Mouse (Mus musculus) sigmoid colon, adult 10 weeks (tissue): Measurements from ENCODE around the gene Il4i1. TPM values are rescaled to one million over a fixed set of nuclear protein-coding genes. Genes with fewer than 3 reads are reported as not detected.

Experiments
- polyA plus RNA-seq: library from polyadenylated mRNA; stranded (reverse); fragments of 350-450 nt; fragmentation: Illumina TruSeq; extraction: RNeasy Lipid Tissue Mini Kit (QIAGEN cat#74804); gene quantifications from one replicate; pipeline ENCODE4 v1.2.3, GENCODE M21; 2014; ENCODE audit warnings: low read depth, low replicate concordance

Il4i1 gene
- not detected for polyA plus RNA-seq

DNA sequence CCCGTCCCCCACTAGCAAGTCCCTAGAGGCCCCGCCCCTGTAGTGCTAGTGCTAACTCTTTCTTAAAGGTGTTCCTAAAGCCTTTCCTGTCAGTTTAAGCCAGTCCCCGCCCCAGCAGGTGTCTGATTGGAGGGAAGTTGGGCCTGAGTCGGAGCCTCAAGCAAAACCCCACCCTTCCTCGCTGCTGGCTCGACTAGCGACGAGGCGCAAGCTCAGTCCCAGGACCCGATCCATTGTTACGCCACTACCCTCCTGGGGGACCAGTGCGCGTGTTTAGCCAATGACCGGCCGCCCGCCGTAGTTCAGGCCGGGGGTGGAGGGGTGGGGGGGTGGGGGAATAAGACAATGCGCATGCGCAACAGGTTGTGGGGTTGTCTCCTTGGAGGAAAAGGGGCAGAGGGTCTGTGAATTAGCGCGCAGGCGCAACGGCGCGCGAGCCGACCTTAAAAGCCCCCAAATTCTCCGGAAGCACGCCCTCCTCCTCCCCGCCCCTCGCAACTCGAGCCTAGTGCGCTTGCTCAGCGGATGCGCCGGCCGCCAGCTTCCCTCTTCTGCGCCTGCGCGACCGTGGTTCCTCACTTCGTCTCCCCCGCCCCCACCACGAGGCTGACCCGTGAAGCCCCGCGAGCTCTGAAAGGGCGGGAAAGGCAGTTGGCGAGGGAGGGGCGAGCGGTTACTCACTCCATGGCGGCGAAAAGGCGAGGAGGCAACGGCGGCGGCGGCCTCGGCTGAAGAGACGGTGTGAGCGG, at the start of gene Il4i1, which contains the start of gene Nup62:
TSS of gene Il4i1 (plus strand) at position 667 of the 749 bp plus-strand sequence.
TSS of gene Nup62 (plus strand) at position 368 of the 749 bp plus-strand sequence.

DNA sequence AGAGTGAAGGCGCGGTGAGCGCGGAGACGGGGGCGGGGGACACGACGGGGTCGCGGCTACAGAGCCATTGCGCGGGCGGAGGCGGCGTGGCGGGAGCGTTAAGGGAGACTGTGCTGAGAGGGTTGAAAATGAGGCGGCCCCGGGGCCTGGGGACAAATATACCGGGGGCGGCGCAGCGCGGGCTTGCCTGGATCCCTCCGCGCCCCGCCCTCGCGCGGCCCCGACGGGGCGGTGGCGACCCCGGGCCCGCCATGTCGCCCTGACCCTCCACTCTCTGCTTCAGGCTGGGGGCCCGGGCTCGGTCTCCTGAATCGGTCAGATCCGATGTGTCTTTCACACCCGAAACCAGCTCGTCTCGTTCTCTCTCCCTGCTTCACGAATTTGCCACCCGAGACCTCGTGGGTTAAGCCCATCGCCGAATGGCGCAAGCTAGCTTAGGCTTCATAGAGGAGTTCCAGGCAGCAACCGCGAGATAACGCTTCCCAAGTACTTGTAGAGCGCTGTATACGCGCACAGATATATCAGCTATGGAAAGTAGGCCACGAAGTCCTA, 359 bp downstream of the Il4i1 start, which contains the start of gene Atf5:
TSS of gene Atf5 (minus strand) at position 189 of the 552 bp plus-strand sequence.

GRCm38 (mm10) chr7:44848561-44849415, 32.6 kb downstream of the Il4i1 start, which contains the start of the genes Akt1s1 and Tbc1d17:
Gene Akt1s1 (plus strand): TSS chr7:44848991.
Gene Tbc1d17 (minus strand): TSS chr7:44849079.

DNA sequence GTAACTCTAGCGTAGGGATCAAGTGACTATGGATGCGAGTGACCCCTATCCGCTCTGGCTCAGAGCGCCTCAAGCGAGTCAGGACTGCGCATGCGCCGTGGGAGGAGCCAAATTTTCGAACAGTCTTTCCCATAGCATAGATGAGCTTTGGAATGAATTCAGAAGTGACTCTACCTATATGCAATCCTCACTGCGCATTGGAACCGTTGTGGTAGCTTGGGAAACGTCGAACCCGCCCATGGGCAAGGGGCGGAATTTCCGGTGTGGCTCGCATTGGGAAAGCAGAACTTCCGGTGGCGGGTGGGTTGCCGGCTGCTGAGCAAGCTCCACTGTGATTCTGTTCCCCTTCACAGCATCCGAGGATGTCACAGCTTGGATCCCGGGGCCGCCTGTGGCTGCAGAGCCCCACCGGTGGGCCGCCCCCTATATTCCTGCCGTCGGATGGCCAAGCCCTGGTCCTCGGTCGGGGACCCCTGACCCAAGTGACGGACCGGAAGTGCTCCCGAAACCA, 40.9 kb downstream of the Il4i1 start, which contains the start of gene Pnkp:
TSS of gene Pnkp (plus strand) at position 98 of the 511 bp plus-strand sequence.

GRCm38 (mm10) chr7:44869697-44870528, 53.7 kb downstream of the Il4i1 start, which contains the start of gene Ptov1:
Gene Ptov1 (minus strand): TSS chr7:44869788.

Other genes with a start within 250 kb of the Il4i1 start
- 1.2 TPM for gene Napsa, start 244.0 kb upstream of the Il4i1 start, polyA plus RNA-seq
- 0.22 TPM for gene Kcnc3, start 225.7 kb upstream of the Il4i1 start, polyA plus RNA-seq
- gene Myh14, start 145.5 kb upstream of the Il4i1 start, polyA plus RNA-seq: 2.9 TPM
- gene Izumo2, start 107.6 kb upstream of the Il4i1 start, polyA plus RNA-seq: not detected
- 16.2 TPM for gene Vrk3, start 68.0 kb upstream of the Il4i1 start, polyA plus RNA-seq
- gene Zfp473, start 65.3 kb upstream of the Il4i1 start, polyA plus RNA-seq: 0.35 TPM
- 4.4 TPM for gene Nup62, start 299 bp upstream of the Il4i1 start, polyA plus RNA-seq
- gene Atf5, start 271 bp downstream of the Il4i1 start, polyA plus RNA-seq: 3.8 TPM
- gene Akt1s1, start 32.6 kb downstream of the Il4i1 start, polyA plus RNA-seq: 1.7 TPM
- 1.0 TPM for gene Tbc1d17, start 32.7 kb downstream of the Il4i1 start, polyA plus RNA-seq
- 0.19 TPM for gene Pnkp, start 40.8 kb downstream of the Il4i1 start, polyA plus RNA-seq
- not detected for gene Ptov1, start 53.4 kb downstream of the Il4i1 start, polyA plus RNA-seq
- gene Med25, start 76.3 kb downstream of the Il4i1 start, polyA plus RNA-seq: 2.7 TPM
- gene Fuz, start 79.7 kb downstream of the Il4i1 start, polyA plus RNA-seq: 3.2 TPM
- gene Ap2a1, start 113.1 kb downstream of the Il4i1 start, polyA plus RNA-seq: 19.4 TPM
- not detected for gene Tsks, start 126.8 kb downstream of the Il4i1 start, polyA plus RNA-seq
- gene Cpt1c, start 158.5 kb downstream of the Il4i1 start, polyA plus RNA-seq: 0.44 TPM
- 3.3 TPM for gene Prmt1, start 170.2 kb downstream of the Il4i1 start, polyA plus RNA-seq
- gene Irf3, start 181.3 kb downstream of the Il4i1 start, polyA plus RNA-seq: 24.0 TPM
- 0.76 TPM for gene Bcl2l12, start 182.3 kb downstream of the Il4i1 start, polyA plus RNA-seq
- 6.3 TPM for gene Scaf1, start 200.0 kb downstream of the Il4i1 start, polyA plus RNA-seq
- 3.2 TPM for gene Rras, start 201.6 kb downstream of the Il4i1 start, polyA plus RNA-seq
- gene Prr12, start 236.5 kb downstream of the Il4i1 start, polyA plus RNA-seq: 0.22 TPM
- gene Nosip, start 246.0 kb downstream of the Il4i1 start, polyA plus RNA-seq: 6.3 TPM
- 10.9 TPM for gene Prrg2, start 246.3 kb downstream of the Il4i1 start, polyA plus RNA-seq